Mouse (Mus musculus): ENCODE results near the gene Kcnq5. TPM values are rescaled to one million over a fixed set of nuclear protein-coding genes. Genes with fewer than 3 reads are reported as not detected.

Gene Kcnq5
- total and polyA plus RNA-seq, 3 experiments, result 6.5 to 8.7 (median 8.2) TPM

DNA sequence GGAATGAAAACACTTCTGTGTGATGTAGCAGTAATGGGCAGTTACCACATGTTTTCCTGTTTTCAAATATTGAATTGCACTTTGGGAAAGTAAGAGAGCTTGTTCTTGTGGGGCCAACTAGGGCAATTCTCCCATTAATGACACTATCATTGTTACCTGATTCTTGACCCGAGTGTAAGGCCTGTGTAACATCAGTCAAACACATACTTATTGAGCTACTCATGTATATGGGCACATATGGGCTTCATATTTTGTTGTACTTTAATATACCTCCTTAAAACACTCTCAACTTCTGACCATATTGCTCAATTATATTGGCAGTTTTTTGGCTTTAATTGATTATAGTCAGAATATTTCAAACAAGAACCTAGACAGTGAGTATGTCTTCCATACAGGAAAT, 339.7 kb downstream of the Kcnq5 start:
- Histone ChIP-seq H3K27me3 (replicated peaks) (no peaks in the 10 kb centered on the region), H3K4me1 (ENCODE audit: control insufficient read depth in 1 of 2, insufficient read depth in 2 of 2) (peaks cover 12 to 14% of the 10 kb centered on the region in 2 experiments; a peak in 3 of 4 replicates), H3K9ac (ENCODE audit: insufficient read depth, low read depth) (no peak overlapping the region), H3K4me3 (replicated peaks in 1 of 3; ENCODE audit: low read depth in 2 of 3, low read length in 2 of 3, poor library complexity in 1 of 3) (no peak overlapping the region), H3K9me3 (replicated peaks; ENCODE audit: low read length) (no peaks in the 10 kb centered on the region), H3K79me2 (replicated peaks; ENCODE audit: control insufficient read depth, extremely low read depth, insufficient read depth, poor library complexity, severe bottlenecking) (no peaks in the 10 kb centered on the region), H3K4me2 (ENCODE audit: insufficient read depth, low read depth, poor library complexity, severe bottlenecking) (no peak overlapping the region), H3K36me3 (replicated peaks in 1 of 2; ENCODE audit: control insufficient read depth in 1 of 2, insufficient read depth in 1 of 2, low read length in 1 of 2) (no peaks in the 10 kb centered on the region), H3K27ac (ENCODE audit: insufficient read depth, low read depth) (no peak overlapping the region)
- DNase-seq (ENCODE audit: extremely low read depth), result no peak
- in situ Hi-C loops (cut with MboI; ENCODE audit: low pct_ligation_motif_present, low pct_unique_long_range_greater_than_20kb, low sequenced_read_pairs), result loop anchor here (25.0 kb wide), 1 partner anchor 340 kb away; the partner anchor contains the start of gene Kcnq5
- dilution Hi-C loops (cut with MboI; ENCODE audit: extremely low pct_ligation_motif_present, extremely low pct_unique_long_range_greater_than_20kb, low sequenced_read_pairs), result no loop called here
- no peak for TF ChIP-seq MEF2A (IDR thresholded peaks at IDR 0.05; ENCODE audit: borderline replicate concordance, low read depth, low read length)
- TF ChIP-seq JUND (conservative IDR thresholded peaks at IDR 0.05; ENCODE audit: low read depth, low read length), result no peak

DNA sequence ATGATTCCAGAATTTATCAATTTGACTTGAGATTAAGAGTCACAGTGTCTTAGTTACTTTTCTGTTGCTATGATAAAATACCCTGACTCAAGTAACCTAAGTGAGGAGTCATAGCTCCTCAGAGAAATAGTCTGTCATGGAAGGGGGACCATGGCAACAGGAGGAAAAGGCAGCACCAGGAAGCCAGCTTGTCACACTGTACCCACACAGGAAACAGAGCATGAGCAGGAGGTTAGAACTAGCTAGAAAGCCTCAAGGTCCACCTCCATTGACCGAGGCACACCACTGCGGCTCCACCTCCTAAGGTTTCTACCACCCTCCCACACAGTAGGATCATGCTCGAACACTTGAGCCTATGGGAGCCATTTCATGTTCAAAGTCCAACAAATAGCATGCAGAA, 343.0 kb downstream of the Kcnq5 start:
- peak overlapping the region in 1 of 3 experiments; percentile 18 for H3K4me3 ChIP-seq (replicated peaks in 1 of 3; ENCODE audit: low read depth in 2 of 3, low read length in 2 of 3, poor library complexity in 1 of 3)

DNA sequence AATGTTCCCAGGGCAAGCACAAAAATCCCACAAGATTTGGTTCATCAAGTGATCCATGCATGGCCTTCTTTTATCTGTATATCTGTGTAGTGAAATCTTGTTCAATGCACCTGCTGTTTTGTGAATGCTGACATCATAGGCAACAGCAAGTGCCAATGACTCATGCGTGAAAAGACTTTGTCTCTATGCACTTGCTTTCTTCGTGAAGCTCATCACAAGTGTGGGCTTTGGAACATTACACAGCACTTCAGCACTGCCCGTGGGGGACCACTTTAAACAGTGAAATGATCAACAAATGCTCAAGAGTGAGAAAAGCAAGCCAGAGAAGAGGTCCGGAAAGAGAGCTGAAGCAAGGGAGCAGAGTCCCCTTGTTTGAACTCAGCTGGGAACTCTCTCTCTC, 345.1 kb downstream of the Kcnq5 start:
- no peak for DNase-seq (ENCODE audit: extremely low read depth)
- no peaks in the 10 kb centered on the region for H3K79me2 ChIP-seq (replicated peaks; ENCODE audit: control insufficient read depth, extremely low read depth, insufficient read depth, poor library complexity, severe bottlenecking)
- TF ChIP-seq MEF2A (IDR thresholded peaks at IDR 0.05; ENCODE audit: borderline replicate concordance, low read depth, low read length) (no peak), ZKSCAN1 (IDR thresholded peaks at IDR 0.05; ENCODE audit: borderline replicate concordance, low read depth, low read length) (no peak), MYC (IDR thresholded peaks at IDR 0.05; ENCODE audit: low read depth, low read length) (no peak), GABPA (IDR thresholded peaks at IDR 0.05; ENCODE audit: insufficient replicate concordance, low read depth, low read length) (no peak), POLR2A (IDR thresholded peaks at IDR 0.05; ENCODE audit: low read depth, low read length) (no peak), CTCF (conservative IDR thresholded peaks at IDR 0.05 in 1 of 2, IDR thresholded peaks at IDR 0.05 in 1 of 2; ENCODE audit: low read depth in 2 of 2, low read length in 2 of 2) (no peak), SMC3 (IDR thresholded peaks at IDR 0.05; ENCODE audit: low read depth, low read length) (no peak), JUND (conservative IDR thresholded peaks at IDR 0.05; ENCODE audit: low read depth, low read length) (no peak), MXI1 (IDR thresholded peaks at IDR 0.05; ENCODE audit: low read depth, low read length) (no peak), MAFK (IDR thresholded peaks at IDR 0.05; ENCODE audit: insufficient replicate concordance, low read length) (no peak)
- H3K9ac ChIP-seq (ENCODE audit: insufficient read depth, low read depth), result no peak overlapping the region
- H3K27me3 ChIP-seq (replicated peaks), result no peaks in the 10 kb centered on the region
- no peaks in the 10 kb centered on the region for H3K36me3 ChIP-seq (replicated peaks in 1 of 2; ENCODE audit: control insufficient read depth in 1 of 2, insufficient read depth in 1 of 2, low read length in 1 of 2)
- dilution Hi-C loops (cut with MboI; ENCODE audit: extremely low pct_ligation_motif_present, extremely low pct_unique_long_range_greater_than_20kb, low sequenced_read_pairs) (no loop called here), in situ Hi-C loops (cut with MboI; ENCODE audit: low pct_ligation_motif_present, low pct_unique_long_range_greater_than_20kb, low sequenced_read_pairs) (loop anchor here (25.0 kb wide), 1 partner anchor 346 kb away; the partner anchor contains the start of gene Kcnq5)
- no peak overlapping the region for H3K4me3 ChIP-seq (replicated peaks in 1 of 3; ENCODE audit: low read depth in 2 of 3, low read length in 2 of 3, poor library complexity in 1 of 3)
- no peak overlapping the region for H3K27ac ChIP-seq (ENCODE audit: insufficient read depth, low read depth)
- H3K9me3 ChIP-seq (replicated peaks; ENCODE audit: low read length), result no peaks in the 10 kb centered on the region
- H3K4me1 ChIP-seq (ENCODE audit: control insufficient read depth in 1 of 2, insufficient read depth in 2 of 2), result peaks cover 14 to 17% of the 10 kb centered on the region in 2 experiments; a peak in 3 of 4 replicates
- H3K4me2 ChIP-seq (ENCODE audit: insufficient read depth, low read depth, poor library complexity, severe bottlenecking), result no peak overlapping the region

More for the DNA sequence above, 343.0 kb downstream of the Kcnq5 start:
- Histone ChIP-seq H3K4me2 (ENCODE audit: insufficient read depth, low read depth, poor library complexity, severe bottlenecking) (peak overlapping the region; percentile 64; the same call in 1 of the 2 replicates), H3K4me1 (ENCODE audit: control insufficient read depth in 1 of 2, insufficient read depth in 2 of 2) (peaks cover 14 to 17% of the 10 kb centered on the region in 2 experiments; a peak in 3 of 4 replicates), H3K27me3 (replicated peaks) (no peaks in the 10 kb centered on the region), H3K36me3 (replicated peaks in 1 of 2; ENCODE audit: control insufficient read depth in 1 of 2, insufficient read depth in 1 of 2, low read length in 1 of 2) (no peaks in the 10 kb centered on the region), H3K27ac (ENCODE audit: insufficient read depth, low read depth) (no peak overlapping the region), H3K9me3 (replicated peaks; ENCODE audit: low read length) (no peaks in the 10 kb centered on the region), H3K9ac (ENCODE audit: insufficient read depth, low read depth) (no peak overlapping the region), H3K79me2 (replicated peaks; ENCODE audit: control insufficient read depth, extremely low read depth, insufficient read depth, poor library complexity, severe bottlenecking) (no peaks in the 10 kb centered on the region)
- no peak for DNase-seq (ENCODE audit: extremely low read depth)
- dilution Hi-C loops (cut with MboI; ENCODE audit: extremely low pct_ligation_motif_present, extremely low pct_unique_long_range_greater_than_20kb, low sequenced_read_pairs), result no loop called here
- in situ Hi-C loops (cut with MboI; ENCODE audit: low pct_ligation_motif_present, low pct_unique_long_range_greater_than_20kb, low sequenced_read_pairs), result loop anchor here (25.0 kb wide), 1 partner anchor 344 kb away; the partner anchor contains the start of gene Kcnq5
- no peak for TF ChIP-seq JUN (IDR thresholded peaks at IDR 0.05; ENCODE audit: insufficient read depth, low read depth, low read length)
- no peak for TF ChIP-seq BHLHE40 (IDR thresholded peaks at IDR 0.05; ENCODE audit: low read depth, low read length)
- no peak for TF ChIP-seq TCF12 (IDR thresholded peaks at IDR 0.05; ENCODE audit: low read depth, low read length)
- TF ChIP-seq RCOR1 (conservative IDR thresholded peaks at IDR 0.05; ENCODE audit: low read depth, low read length), result no peak
- TF ChIP-seq GABPA (IDR thresholded peaks at IDR 0.05; ENCODE audit: insufficient replicate concordance, low read depth, low read length), result no peak
- no peak for TF ChIP-seq MXI1 (IDR thresholded peaks at IDR 0.05; ENCODE audit: low read depth, low read length)
- no peak for TF ChIP-seq MAFK (IDR thresholded peaks at IDR 0.05; ENCODE audit: insufficient replicate concordance, low read length)
- no peak for TF ChIP-seq IRF4 (IDR thresholded peaks at IDR 0.05; ENCODE audit: low read depth, low read length)
- TF ChIP-seq SIN3A (IDR thresholded peaks at IDR 0.05; ENCODE audit: low read length), result no peak
- no peak for TF ChIP-seq ZNF384 (IDR thresholded peaks at IDR 0.05; ENCODE audit: low read depth, low read length)
- no peak for TF ChIP-seq USF2 (conservative IDR thresholded peaks at IDR 0.05; ENCODE audit: low read depth, low read length)
- no peak for TF ChIP-seq NRF1 (IDR thresholded peaks at IDR 0.05; ENCODE audit: low read depth, low read length)
- TF ChIP-seq POLR2AphosphoS2 (IDR thresholded peaks at IDR 0.05; ENCODE audit: low read depth, low read length), result no peak
